ENCODE assay signal across 8 mouse cellular contexts in the genomic region with DNA sequence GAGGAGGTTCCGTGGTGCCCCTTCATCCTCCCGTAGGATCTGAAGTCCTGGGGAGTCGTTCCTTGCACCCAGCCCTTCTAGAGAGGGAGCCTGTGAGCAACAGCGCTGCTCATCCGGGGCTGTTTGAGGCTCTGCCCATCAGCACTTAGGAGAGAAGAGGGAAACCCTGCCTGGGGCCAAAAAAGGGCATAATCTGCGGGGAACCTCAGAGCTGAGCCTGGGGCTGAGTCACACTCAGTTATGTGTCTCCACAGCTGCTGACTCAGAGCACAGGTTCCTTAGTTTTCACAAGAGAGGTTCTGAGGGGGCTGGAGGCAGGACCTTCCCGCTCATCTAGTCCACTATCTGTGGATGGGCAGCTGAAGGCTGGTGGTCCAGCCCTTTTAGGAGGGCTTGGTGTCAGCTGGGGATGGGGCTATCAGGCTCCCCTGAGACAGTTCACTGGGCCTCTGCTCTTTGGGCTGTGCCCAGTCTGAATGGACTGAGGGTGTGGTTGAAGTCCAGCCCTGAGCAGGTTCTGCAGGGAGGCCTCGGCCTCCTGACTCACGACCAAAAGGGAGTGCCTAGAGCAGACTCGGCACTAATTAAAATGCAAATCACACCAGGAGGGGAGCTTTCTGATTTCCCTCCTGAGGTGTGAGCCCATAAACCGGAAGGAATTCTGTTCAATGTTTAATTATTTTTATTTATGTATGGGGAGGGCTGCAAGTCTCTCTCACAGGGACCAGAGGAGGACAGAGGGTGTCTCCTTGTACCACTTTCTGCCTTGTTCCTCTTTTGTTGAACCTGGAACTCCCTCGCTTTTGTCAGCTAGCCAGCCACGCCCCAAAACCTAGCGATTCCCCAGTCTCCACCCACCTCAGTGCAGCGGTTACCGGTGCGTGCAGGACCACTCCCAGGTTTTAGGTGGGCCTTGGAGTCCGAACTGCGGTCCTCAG. TPM values are rescaled to one million over a fixed set of nuclear protein-coding genes. Genes with fewer than 3 reads are reported as not detected.
DNase-seq lines count a peak whose midpoint lies in the region; ATAC-seq and TF ChIP-seq lines count a peak whose summit lies in the region.

No protein-coding gene starts in this region.

- peaks cover 31% of the 10 kb centered on the region for H3K4me1 ChIP-seq in E14TG2a.4 (replicated peaks; ENCODE audit: low read depth, low read length)
- H3K4me1 ChIP-seq in embryonic facial prominence, embryonic 11.5 days (ENCODE audit: control insufficient read depth, insufficient read depth, low read length): peaks cover 4% of the 10 kb centered on the region; the same call in 1 of the 2 replicates
- peaks cover 12% of the 10 kb centered on the region for H3K4me1 ChIP-seq in liver, postnatal 0 days (ENCODE audit: insufficient read depth)

- no peak overlapping the region for H3K4me2 ChIP-seq in embryonic facial prominence, embryonic 11.5 days (ENCODE audit: low read depth, low read length)
- peak overlapping the region; percentile 47 for H3K4me2 ChIP-seq in liver, postnatal 0 days (ENCODE audit: low read depth, low read length)

- H3K4me3 ChIP-seq in E14TG2a.4 (replicated peaks; ENCODE audit: low read length): peak overlapping the region; percentile 65
- no peak overlapping the region for H3K4me3 ChIP-seq in embryonic facial prominence, embryonic 11.5 days (ENCODE audit: low read depth, low read length)
- H3K4me3 ChIP-seq in liver, postnatal 0 days (ENCODE audit: low read depth, low read length): no peak overlapping the region

- peaks cover 12% of the 10 kb centered on the region for H3K9me3 ChIP-seq in E14TG2a.4 (ENCODE audit: low read length)
- H3K9me3 ChIP-seq in embryonic facial prominence, embryonic 11.5 days (replicated peaks; ENCODE audit: control insufficient read depth, low read length): no peaks in the 10 kb centered on the region
- H3K9me3 ChIP-seq in liver, postnatal 0 days (ENCODE audit: low read length): 0 out of 2 replicates have a peak, but pooled peaks cover 3% of the 10 kb centered on the region

- peaks cover 28% of the 10 kb centered on the region for H3K27me3 ChIP-seq in E14TG2a.4 (ENCODE audit: insufficient read depth, low read length)
- H3K27me3 ChIP-seq in embryonic facial prominence, embryonic 11.5 days (ENCODE audit: control insufficient read depth, insufficient read depth, low read length): no peaks in the 10 kb centered on the region
- no peaks in the 10 kb centered on the region for H3K27me3 ChIP-seq in liver, postnatal 0 days (ENCODE audit: insufficient read depth, low read length)

- no peak overlapping the region for H3K27ac ChIP-seq in embryonic facial prominence, embryonic 11.5 days (replicated peaks; ENCODE audit: low read depth, low read length)
- H3K27ac ChIP-seq in liver, postnatal 0 days (ENCODE audit: low read depth): peak overlapping the region; percentile 42; the same call in 1 of the 2 replicates

- no peaks in the 10 kb centered on the region for H3K36me3 ChIP-seq in E14TG2a.4 (ENCODE audit: insufficient read depth, low read length)
- no peaks in the 10 kb centered on the region for H3K36me3 ChIP-seq in embryonic facial prominence, embryonic 11.5 days (replicated peaks; ENCODE audit: control insufficient read depth, insufficient read depth, low read depth, low read length)
- no peaks in the 10 kb centered on the region for H3K36me3 ChIP-seq in liver, postnatal 0 days (replicated peaks; ENCODE audit: insufficient read depth, low read length)

- ATAC-seq in embryonic facial prominence, embryonic 11.5 days (replicated peaks; ENCODE audit: insufficient number of reproducible peaks, low FRiP score, low TSS enrichment, low read depth): no peak
- peak; percentile 66 for ATAC-seq in liver, postnatal 0 days

- TF ChIP-seq EP300 in liver, postnatal 0 days (IDR thresholded peaks at IDR 0.05; ENCODE audit: low read depth): no peak

- TF ChIP-seq CTCF in E14TG2a.4 (conservative IDR thresholded peaks at IDR 0.05; ENCODE audit: low read length): no peak
- TF ChIP-seq CTCF in liver, postnatal 0 days (IDR thresholded peaks at IDR 0.05; ENCODE audit: low read depth): no peak

- 0 out of 2 replicates have a peak overlapping the region, but pooled peaks have one; percentile 10 for H3K9ac ChIP-seq in embryonic facial prominence, embryonic 11.5 days (replicated peaks; ENCODE audit: low read length)
- H3K9ac ChIP-seq in liver, postnatal 0 days (replicated peaks): no peak overlapping the region

- WGBS in embryonic facial prominence, embryonic 11.5 days: 5% methylated on average over 19 of the region's 19 CpGs
- 9% methylated on average over 19 of the region's 19 CpGs for WGBS in liver, postnatal 0 days (ENCODE audit: insufficient replicate concordance)

- peak; percentile 75 for DNase-seq in A20 (ENCODE audit: low read depth, low spot score)
- DNase-seq in embryonic facial prominence, embryonic 11.5 days (ENCODE audit: low spot score): peak; percentile 49
- peak; percentile 56 for DNase-seq in heart, postnatal 4 days
- DNase-seq in liver, postnatal 0 days: peak; percentile 45
- DNase-seq in ovary, postnatal 14 days (ENCODE audit: low spot score): peak; percentile 25
- DNase-seq in layer of hippocampus, postnatal 14 days (ENCODE audit: low spot score in 2 of 2): no peak
- no peak for DNase-seq in cerebellum, adult 11 months

RNA-seq across cellular contexts. Expression of a gene that starts 10.8 kb away (rescaled TPM):
- polyA plus RNA-seq in embryonic facial prominence, embryonic 11.5 days (2014; fragmentation: Nextera tagmentation; extraction: Ambion mirVana): 80.8 and 89.1 TPM in 2 replicates
- total RNA-seq in heart, postnatal 4 days (2021): 10 to 100 TPM; 86.6 to 89.9 TPM
- 20.6 and 23.6 TPM in 2 replicates for polyA plus RNA-seq in liver, postnatal 0 days (2015; fragmentation: Nextera tagmentation; extraction: Ambion mirVana)
- total RNA-seq in layer of hippocampus, postnatal 14 days (2021): 10 to 100 TPM; 67.8 to 69.2 TPM

RNA-seq across cellular contexts. Expression of a gene that starts 36.6 kb away (rescaled TPM):
- polyA plus RNA-seq in embryonic facial prominence, embryonic 11.5 days (2014; fragmentation: Nextera tagmentation; extraction: Ambion mirVana): not detected in 2 replicates
- total RNA-seq in heart, postnatal 4 days (2021): not detected
- 0.06 TPM in 1 of 2 replicates, not detected in the other for polyA plus RNA-seq in liver, postnatal 0 days (2015; fragmentation: Nextera tagmentation; extraction: Ambion mirVana)
- total RNA-seq in layer of hippocampus, postnatal 14 days (2021): not detected

Comparison
In these comparisons a context has a peak if more than half of its experiments do, and no peak if none do; other contexts are left out.
1. DNase-seq: peak in A20 (single experiment), embryonic facial prominence, embryonic 11.5 days (single experiment), heart, postnatal 4 days (single experiment), liver, postnatal 0 days (single experiment) and ovary, postnatal 14 days (single experiment); none in layer of hippocampus, postnatal 14 days (0 of 2) and cerebellum, adult 11 months (single experiment).